Mouse (Mus musculus): Measurements from ENCODE around the gene Jrkl.

GRCm38 (mm10) chr9:13195268-13195667 lies 50.4 kb downstream of the Jrkl start:
- TF ChIP-seq CTCF (IDR thresholded peaks at IDR 0.05; ENCODE audit: extremely low read depth, insufficient read length, insufficient replicate concordance, low read depth, low read length) (no peak), POLR2A (IDR thresholded peaks at IDR 0.05; ENCODE audit: low read depth, low read length) (no peak)
